Mouse (Mus musculus): ENCODE data around the gene March10. TPM values are rescaled to one million over a fixed set of nuclear protein-coding genes. Genes with fewer than 3 reads are reported as not detected.

Gene March10
- polyA plus RNA-seq, 1 experiment from 2014 or later = not detected

- Histone ChIP-seq H3K4me2 (no peak overlapping the region), H3K27me3 (no peaks in the 10 kb centered on the region), H3K4me3 (no peak overlapping the region), H3K4me1 (replicated peaks) (peaks cover 52% of the 10 kb centered on the region), H3K9ac (no peak overlapping the region), H3K9me3 (replicated peaks) (no peaks in the 10 kb centered on the region), H3K27ac (no peak overlapping the region), H3K36me3 (no peaks in the 10 kb centered on the region)
- WGBS = 19% methylated on average over 3 of the region's 4 CpGs
- peak; percentile 54 for ATAC-seq (replicated peaks; ENCODE audit: insufficient number of reproducible peaks, insufficient read depth, low FRiP score, low read depth)
These were observed 90.5 kb downstream of the March10 start for GRCm38 (mm10) chr11:105366051-105366450.

- no peaks in the 10 kb centered on the region for H3K36me3 ChIP-seq
- no peak overlapping the region for H3K9ac ChIP-seq
- no peak overlapping the region for H3K27ac ChIP-seq
- ATAC-seq (replicated peaks; ENCODE audit: insufficient number of reproducible peaks, insufficient read depth, low FRiP score, low read depth) = no peak
- H3K4me2 ChIP-seq = peak overlapping the region; percentile 86; the same call in 1 of the 2 replicates
- 51% methylated on average over 3 of the region's 3 CpGs for WGBS
- no peaks in the 10 kb centered on the region for H3K27me3 ChIP-seq
- peaks cover 52% of the 10 kb centered on the region for H3K4me1 ChIP-seq (replicated peaks)
- H3K4me3 ChIP-seq = no peak overlapping the region
- no peaks in the 10 kb centered on the region for H3K9me3 ChIP-seq (replicated peaks)
These were observed 90.9 kb downstream of the March10 start for GRCm38 (mm10) chr11:105365611-105366010.

GRCm38 (mm10) chr11:105364386-105365065, 92.0 kb downstream of the March10 start:
- H3K27me3 ChIP-seq = no peaks in the 10 kb centered on the region
- H3K4me1 ChIP-seq (replicated peaks) = peaks cover 52% of the 10 kb centered on the region
- peak overlapping the region; percentile 59 for H3K9ac ChIP-seq
- H3K9me3 ChIP-seq (replicated peaks) = no peaks in the 10 kb centered on the region
- WGBS = 10% methylated on average over 12 of the region's 12 CpGs
- peak overlapping the region; percentile 51 for H3K27ac ChIP-seq
- no peak for ATAC-seq (replicated peaks; ENCODE audit: insufficient number of reproducible peaks, insufficient read depth, low FRiP score, low read depth)
- no peaks in the 10 kb centered on the region for H3K36me3 ChIP-seq
- H3K4me2 ChIP-seq = peak overlapping the region; percentile 86
- peak overlapping the region; percentile 66 for H3K4me3 ChIP-seq

- no peaks in the 10 kb centered on the region for H3K9me3 ChIP-seq (replicated peaks)
- peak overlapping the region; percentile 51 for H3K27ac ChIP-seq
- peak overlapping the region; percentile 66 for H3K4me3 ChIP-seq
- peak overlapping the region; percentile 59 for H3K9ac ChIP-seq
- no peaks in the 10 kb centered on the region for H3K27me3 ChIP-seq
- H3K4me2 ChIP-seq = peak overlapping the region; percentile 86
- peak; percentile 30; the same call in 1 of the 2 replicates for ATAC-seq (replicated peaks; ENCODE audit: insufficient number of reproducible peaks, insufficient read depth, low FRiP score, low read depth)
- 33% methylated on average over 12 of the region's 12 CpGs for WGBS
- peaks cover 52% of the 10 kb centered on the region for H3K4me1 ChIP-seq (replicated peaks)
- no peaks in the 10 kb centered on the region for H3K36me3 ChIP-seq
These were observed 92.7 kb downstream of the March10 start for GRCm38 (mm10) chr11:105363598-105364385.

- peak; percentile 77 for ATAC-seq (replicated peaks; ENCODE audit: insufficient number of reproducible peaks, insufficient read depth, low FRiP score, low read depth)
- Histone ChIP-seq H3K4me1 (replicated peaks) (peaks cover 52% of the 10 kb centered on the region), H3K4me3 (peak overlapping the region; percentile 66), H3K9me3 (replicated peaks) (no peaks in the 10 kb centered on the region), H3K27ac (peak overlapping the region; percentile 51), H3K36me3 (no peaks in the 10 kb centered on the region), H3K4me2 (peak overlapping the region; percentile 86), H3K27me3 (no peaks in the 10 kb centered on the region), H3K9ac (peak overlapping the region; percentile 59)
- 1% methylated on average over 40 of the region's 40 CpGs for WGBS
These were observed 93.5 kb downstream of the March10 start for GRCm38 (mm10) chr11:105362946-105363597.

GRCm38 (mm10) chr11:105362041-105362765, 94.3 kb downstream of the March10 start:
- Histone ChIP-seq H3K9ac (no peak overlapping the region), H3K27me3 (no peaks in the 10 kb centered on the region), H3K4me2 (no peak overlapping the region), H3K9me3 (replicated peaks) (no peaks in the 10 kb centered on the region), H3K36me3 (no peaks in the 10 kb centered on the region), H3K4me1 (replicated peaks) (peaks cover 51% of the 10 kb centered on the region), H3K4me3 (no peak overlapping the region), H3K27ac (peak overlapping the region; percentile 3; the same call in 1 of the 2 replicates)
- no peak for ATAC-seq (replicated peaks; ENCODE audit: insufficient number of reproducible peaks, insufficient read depth, low FRiP score, low read depth)
- 65% methylated on average over 4 of the region's 4 CpGs for WGBS

GRCm38 (mm10) chr11:105356301-105356700, 100.2 kb downstream of the March10 start:
- Histone ChIP-seq H3K9me3 (replicated peaks) (no peaks in the 10 kb centered on the region), H3K27ac (0 out of 2 replicates have a peak overlapping the region, but pooled peaks have one; percentile 21), H3K27me3 (no peaks in the 10 kb centered on the region), H3K36me3 (no peaks in the 10 kb centered on the region), H3K4me2 (no peak overlapping the region), H3K9ac (no peak overlapping the region), H3K4me1 (replicated peaks) (peaks cover 33% of the 10 kb centered on the region), H3K4me3 (no peak overlapping the region)
- WGBS = 45% methylated on average over 7 of the region's 7 CpGs
- no peak for ATAC-seq (replicated peaks; ENCODE audit: insufficient number of reproducible peaks, insufficient read depth, low FRiP score, low read depth)

GRCm38 (mm10) chr11:105353891-105354280, 102.6 kb downstream of the March10 start:
- H3K27ac ChIP-seq = 0 out of 2 replicates have a peak overlapping the region, but pooled peaks have one; percentile 70

GRCm38 (mm10) chr11:105352954-105353890, 103.3 kb downstream of the March10 start:
- Histone ChIP-seq H3K27me3 (no peaks in the 10 kb centered on the region), H3K9ac (0 out of 2 replicates have a peak overlapping the region, but pooled peaks have one; percentile 9), H3K4me3 (no peak overlapping the region), H3K9me3 (replicated peaks) (no peaks in the 10 kb centered on the region), H3K27ac (peak overlapping the region; percentile 70), H3K4me2 (no peak overlapping the region), H3K36me3 (no peaks in the 10 kb centered on the region), H3K4me1 (replicated peaks) (peaks cover 35% of the 10 kb centered on the region)
- 28% methylated on average over 9 of the region's 9 CpGs for WGBS
- ATAC-seq (replicated peaks; ENCODE audit: insufficient number of reproducible peaks, insufficient read depth, low FRiP score, low read depth) = peak; percentile 59

More at GRCm38 (mm10) chr11:105353891-105354280, 102.6 kb downstream of the March10 start:
- Histone ChIP-seq H3K27me3 (no peaks in the 10 kb centered on the region), H3K9ac (no peak overlapping the region), H3K4me3 (no peak overlapping the region), H3K4me1 (replicated peaks) (peaks cover 35% of the 10 kb centered on the region), H3K9me3 (replicated peaks) (no peaks in the 10 kb centered on the region), H3K36me3 (no peaks in the 10 kb centered on the region), H3K4me2 (no peak overlapping the region)
- WGBS = 81% methylated on average over 4 of the region's 4 CpGs
- ATAC-seq (replicated peaks; ENCODE audit: insufficient number of reproducible peaks, insufficient read depth, low FRiP score, low read depth) = no peak

- ATAC-seq (replicated peaks; ENCODE audit: insufficient number of reproducible peaks, insufficient read depth, low FRiP score, low read depth) = no peak
- 69% methylated on average over 8 of the region's 8 CpGs for WGBS
These were observed 104.4 kb downstream of the March10 start for GRCm38 (mm10) chr11:105352152-105352551.

More at GRCm38 (mm10) chr11:105352152-105352551, 104.4 kb downstream of the March10 start:
- Histone ChIP-seq H3K36me3 (no peaks in the 10 kb centered on the region), H3K4me2 (no peak overlapping the region), H3K27me3 (no peaks in the 10 kb centered on the region), H3K27ac (peak overlapping the region; percentile 70; the same call in 1 of the 2 replicates), H3K9ac (no peak overlapping the region), H3K4me1 (replicated peaks) (peaks cover 39% of the 10 kb centered on the region), H3K9me3 (replicated peaks) (no peaks in the 10 kb centered on the region), H3K4me3 (no peak overlapping the region)

All from heart, embryonic 15.5 days (tissue).